Mouse (Mus musculus): Measurements from ENCODE around the gene Ints12.

Gene Ints12

DNA sequence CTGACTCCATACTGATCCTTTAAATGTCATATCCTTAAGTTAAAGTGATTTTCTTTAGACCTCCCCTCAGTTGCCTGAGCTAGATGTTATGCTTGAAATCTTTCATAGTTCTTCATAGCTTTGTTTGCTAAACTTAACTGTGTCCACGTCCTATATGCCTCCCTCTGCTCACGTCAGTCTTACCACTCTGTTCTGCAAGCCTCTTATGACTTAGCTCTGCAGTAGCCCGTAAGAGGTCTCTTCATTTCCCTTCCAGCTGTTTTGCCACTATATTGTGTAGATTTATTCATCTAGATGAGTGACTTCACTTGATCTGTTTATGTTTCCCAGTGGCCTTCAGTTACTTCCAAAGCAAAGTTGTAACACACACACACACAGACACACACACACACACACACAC lies 12.8 kb downstream of the Ints12 start:
- Histone ChIP-seq H3K27me3 (ENCODE audit: control insufficient read depth, insufficient read depth, low read length, poor library complexity, severe bottlenecking) (no peaks in the 10 kb centered on the region), H3K36me3 (ENCODE audit: control insufficient read depth, insufficient read depth, low read length, poor library complexity, severe bottlenecking) (peaks cover 18% of the 10 kb centered on the region; the same call in 1 of the 2 replicates)
- DNase-seq (ENCODE audit: low read depth, low spot score): no peak

DNA sequence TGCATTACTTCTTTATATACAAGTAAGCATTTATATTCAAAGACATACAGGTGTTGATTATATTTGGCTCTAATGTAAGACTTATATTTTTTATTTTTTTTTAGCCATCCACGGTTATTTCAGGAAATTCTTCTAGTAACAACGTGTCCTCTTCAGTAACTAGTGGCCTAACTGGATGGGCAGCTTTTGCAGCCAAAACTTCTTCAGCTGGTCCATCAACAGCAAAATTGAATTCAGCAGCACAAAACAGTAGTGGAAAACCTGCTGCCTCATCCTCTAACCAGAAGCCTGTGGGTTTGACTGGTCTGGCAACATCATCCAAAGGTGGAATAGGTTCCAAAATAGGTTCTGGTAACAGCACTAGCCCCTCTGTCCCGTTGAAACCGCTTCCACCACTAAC lies 17.1 kb downstream of the Ints12 start:
- Histone ChIP-seq H3K36me3 (ENCODE audit: control insufficient read depth, insufficient read depth, low read length, poor library complexity, severe bottlenecking) (peaks cover 9% of the 10 kb centered on the region; the same call in 1 of the 2 replicates), H3K27me3 (ENCODE audit: control insufficient read depth, insufficient read depth, low read length, poor library complexity, severe bottlenecking) (no peaks in the 10 kb centered on the region)
- no peak for DNase-seq (ENCODE audit: low read depth, low spot score)

DNA sequence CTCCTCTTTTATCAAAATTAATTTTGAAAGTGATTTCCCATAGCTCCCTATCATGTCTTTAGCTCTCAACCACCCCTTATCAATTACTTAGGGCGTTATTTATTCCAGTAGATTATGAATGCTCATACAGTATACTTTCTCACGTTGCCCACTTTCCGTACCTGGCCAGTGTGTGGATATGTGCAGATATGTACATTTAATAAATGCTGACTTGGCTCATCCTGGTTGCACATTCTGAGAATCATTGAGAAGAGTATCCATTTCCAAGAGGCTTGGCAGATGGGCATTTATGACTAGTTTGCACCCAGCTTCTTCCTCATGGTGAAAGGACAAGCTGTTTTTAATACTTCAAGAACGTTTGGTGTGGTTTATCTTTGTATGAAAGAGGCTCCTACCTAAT lies 18.2 kb downstream of the Ints12 start:
- no peak for DNase-seq (ENCODE audit: low read depth, low spot score)
- no peaks in the 10 kb centered on the region for H3K27me3 ChIP-seq (ENCODE audit: control insufficient read depth, insufficient read depth, low read length, poor library complexity, severe bottlenecking)
- H3K36me3 ChIP-seq (ENCODE audit: control insufficient read depth, insufficient read depth, low read length, poor library complexity, severe bottlenecking): peaks cover 9% of the 10 kb centered on the region; the same call in 1 of the 2 replicates

DNA sequence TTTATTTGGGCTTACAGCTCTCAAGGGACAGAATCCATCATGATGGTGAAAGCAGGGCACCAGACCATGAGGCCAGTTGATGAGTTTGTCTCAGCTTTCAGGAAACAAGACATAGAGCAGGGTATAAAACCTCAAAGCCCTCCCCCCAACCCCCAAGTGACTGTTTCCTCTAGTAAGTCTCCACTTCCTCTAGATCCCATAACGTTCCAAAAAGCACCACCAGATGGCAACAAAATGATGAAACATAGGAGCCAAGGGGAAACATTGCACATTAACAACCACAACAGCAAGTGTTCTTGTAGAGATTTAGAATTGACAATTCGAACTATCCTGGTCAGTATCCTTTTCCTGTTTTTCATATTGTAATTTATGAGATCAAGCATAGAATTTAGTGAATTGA lies 20.1 kb downstream of the Ints12 start:
- Histone ChIP-seq H3K27me3 (ENCODE audit: control insufficient read depth, insufficient read depth, low read length, poor library complexity, severe bottlenecking) (no peaks in the 10 kb centered on the region), H3K36me3 (ENCODE audit: control insufficient read depth, insufficient read depth, low read length, poor library complexity, severe bottlenecking) (peaks cover 7% of the 10 kb centered on the region; the same call in 1 of the 2 replicates)
- DNase-seq (ENCODE audit: low read depth, low spot score): peak; percentile 22

DNA sequence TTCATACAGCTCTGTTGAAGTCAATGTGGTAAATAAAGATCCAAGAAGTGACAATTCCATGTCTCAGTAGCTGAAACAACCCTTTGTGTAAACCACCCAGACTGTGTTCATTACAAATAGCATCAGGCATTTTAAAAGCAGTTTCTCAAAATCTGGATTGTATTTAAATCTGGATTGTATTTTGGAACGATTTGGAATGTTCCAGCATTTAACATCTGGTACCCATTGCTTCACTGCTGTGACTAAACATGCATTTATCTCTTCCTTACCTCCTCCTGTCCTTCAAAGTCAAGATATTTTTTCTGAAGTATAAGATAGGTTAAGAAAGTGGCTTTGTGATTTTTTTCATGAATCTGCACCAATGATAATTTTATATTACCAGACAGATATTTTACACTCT lies 21.6 kb downstream of the Ints12 start:
- no peak for DNase-seq (ENCODE audit: low read depth, low spot score)
- no peaks in the 10 kb centered on the region for H3K27me3 ChIP-seq (ENCODE audit: control insufficient read depth, insufficient read depth, low read length, poor library complexity, severe bottlenecking)
- H3K36me3 ChIP-seq (ENCODE audit: control insufficient read depth, insufficient read depth, low read length, poor library complexity, severe bottlenecking): peaks cover 5% of the 10 kb centered on the region; the same call in 1 of the 2 replicates

DNA sequence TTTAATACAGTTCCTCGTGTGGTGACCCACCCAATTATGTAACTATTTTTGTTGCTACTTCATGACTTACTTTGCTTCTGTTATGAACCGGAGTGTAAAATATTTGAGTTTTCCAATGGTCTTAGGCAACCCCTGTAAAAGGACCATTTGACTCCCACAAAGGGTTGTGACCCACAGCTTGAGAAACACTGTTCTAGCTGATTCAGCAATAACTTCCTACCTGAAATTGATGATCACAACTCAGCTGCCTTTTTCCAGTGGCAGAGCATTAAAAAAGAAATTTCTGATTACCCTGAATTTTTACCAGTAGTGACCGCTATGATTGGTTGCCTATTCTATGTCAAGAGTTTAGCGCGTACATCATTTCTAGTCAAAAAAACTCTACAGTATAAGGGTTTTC lies 39.7 kb downstream of the Ints12 start:
- Histone ChIP-seq H3K27me3 (ENCODE audit: control insufficient read depth, insufficient read depth, low read length, poor library complexity, severe bottlenecking) (no peaks in the 10 kb centered on the region), H3K36me3 (ENCODE audit: control insufficient read depth, insufficient read depth, low read length, poor library complexity, severe bottlenecking) (no peaks in the 10 kb centered on the region)
- DNase-seq (ENCODE audit: low read depth, low spot score): no peak

DNA sequence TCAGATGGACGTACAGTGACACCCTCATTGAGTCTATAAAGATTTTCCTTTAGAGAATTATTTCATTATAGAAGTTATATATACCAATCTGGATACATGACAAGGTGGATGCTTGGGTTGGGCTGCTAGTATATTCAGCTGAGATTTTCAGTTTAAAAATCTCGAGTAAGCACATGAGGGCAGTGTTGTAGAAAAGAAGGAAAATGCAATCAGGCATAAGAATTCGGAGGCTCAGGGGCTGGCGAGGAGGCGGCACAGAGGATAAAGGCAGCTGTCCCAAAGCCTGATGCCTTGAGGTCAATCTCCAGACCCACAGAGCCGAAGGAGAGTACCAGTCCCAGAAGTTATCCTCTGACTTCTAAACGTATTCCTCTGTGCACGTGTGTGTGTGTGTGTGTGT lies 41.0 kb downstream of the Ints12 start:
- Histone ChIP-seq H3K36me3 (ENCODE audit: control insufficient read depth, insufficient read depth, low read length, poor library complexity, severe bottlenecking) (no peaks in the 10 kb centered on the region), H3K27me3 (ENCODE audit: control insufficient read depth, insufficient read depth, low read length, poor library complexity, severe bottlenecking) (no peaks in the 10 kb centered on the region)
- no peak for DNase-seq (ENCODE audit: low read depth, low spot score)

DNA sequence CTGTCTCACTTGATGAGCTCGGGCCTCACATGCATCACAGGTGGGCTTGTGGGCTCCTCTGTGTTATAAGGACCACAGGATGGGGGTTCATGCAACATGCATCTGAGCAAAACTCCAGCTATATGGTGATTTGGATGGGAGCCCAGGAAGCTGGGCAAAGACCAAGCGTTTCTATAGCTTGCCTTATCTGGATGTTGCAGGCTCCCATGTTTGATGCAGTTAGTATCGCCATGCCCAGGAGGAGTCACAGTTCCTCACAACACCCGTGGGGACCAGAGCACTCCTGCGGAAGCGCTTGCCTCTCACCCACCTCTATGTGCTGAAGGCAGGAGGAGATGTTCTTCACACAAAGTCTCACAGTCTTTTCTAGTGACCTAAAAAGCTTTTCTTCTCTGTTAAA lies 50.2 kb downstream of the Ints12 start:
- Histone ChIP-seq H3K36me3 (ENCODE audit: control insufficient read depth, insufficient read depth, low read length, poor library complexity, severe bottlenecking) (no peaks in the 10 kb centered on the region), H3K27me3 (ENCODE audit: control insufficient read depth, insufficient read depth, low read length, poor library complexity, severe bottlenecking) (no peaks in the 10 kb centered on the region)
- DNase-seq (ENCODE audit: low read depth, low spot score): no peak

DNA sequence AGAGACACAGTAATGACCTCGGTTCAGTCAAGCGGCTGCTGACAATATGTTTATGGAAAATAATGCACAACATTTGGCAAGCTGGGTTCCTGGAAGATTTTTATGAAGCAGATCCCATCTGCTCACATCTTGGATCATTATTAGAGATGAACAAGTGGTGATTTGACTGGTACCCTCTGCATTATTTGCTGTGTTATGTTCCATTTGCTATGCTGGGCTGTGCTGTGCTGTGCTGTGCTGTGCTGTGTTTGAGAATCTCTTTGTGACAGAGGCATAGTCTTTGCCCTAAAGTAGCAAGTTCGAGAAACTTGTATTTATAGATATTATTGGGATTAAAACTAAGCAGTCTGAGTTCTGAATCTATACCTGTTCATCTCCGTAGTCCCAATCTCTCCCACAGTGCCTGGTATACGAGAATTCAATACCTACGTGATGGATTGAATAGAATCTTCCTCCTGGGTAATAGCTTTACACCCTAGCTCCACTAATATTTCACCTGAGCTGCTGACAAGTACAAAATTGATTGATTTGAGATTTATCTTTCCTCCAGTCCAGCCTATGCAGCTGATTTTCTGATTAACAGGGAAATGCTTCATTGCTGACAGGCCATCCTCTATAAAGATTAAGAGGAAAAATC lies 53.0 kb downstream of the Ints12 start:
- no peak for DNase-seq (ENCODE audit: low read depth, low spot score)
- no peaks in the 10 kb centered on the region for H3K36me3 ChIP-seq (ENCODE audit: control insufficient read depth, insufficient read depth, low read length, poor library complexity, severe bottlenecking)
- no peaks in the 10 kb centered on the region for H3K27me3 ChIP-seq (ENCODE audit: control insufficient read depth, insufficient read depth, low read length, poor library complexity, severe bottlenecking)

DNA sequence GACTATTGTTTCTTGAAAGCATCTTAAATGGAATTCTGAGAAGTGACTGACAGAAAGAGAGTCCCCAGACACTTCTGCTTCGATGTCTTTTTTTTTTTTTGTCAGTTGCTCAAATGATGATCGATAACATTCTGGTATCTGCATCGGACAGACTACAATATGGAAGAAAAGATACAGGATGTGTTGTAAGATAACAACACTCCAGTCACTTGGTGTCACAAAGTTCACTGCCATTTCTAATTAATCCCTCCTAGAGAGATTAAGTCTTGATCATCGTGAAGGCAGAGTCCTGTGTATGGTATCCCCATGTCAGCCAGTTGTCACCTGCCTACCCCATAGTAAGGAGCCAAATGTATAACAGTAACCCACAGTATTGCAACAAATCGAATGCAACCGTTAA lies 60.0 kb downstream of the Ints12 start:
- Histone ChIP-seq H3K36me3 (ENCODE audit: control insufficient read depth, insufficient read depth, low read length, poor library complexity, severe bottlenecking) (no peaks in the 10 kb centered on the region), H3K27me3 (ENCODE audit: control insufficient read depth, insufficient read depth, low read length, poor library complexity, severe bottlenecking) (no peaks in the 10 kb centered on the region)
- no peak for DNase-seq (ENCODE audit: low read depth, low spot score)

DNA sequence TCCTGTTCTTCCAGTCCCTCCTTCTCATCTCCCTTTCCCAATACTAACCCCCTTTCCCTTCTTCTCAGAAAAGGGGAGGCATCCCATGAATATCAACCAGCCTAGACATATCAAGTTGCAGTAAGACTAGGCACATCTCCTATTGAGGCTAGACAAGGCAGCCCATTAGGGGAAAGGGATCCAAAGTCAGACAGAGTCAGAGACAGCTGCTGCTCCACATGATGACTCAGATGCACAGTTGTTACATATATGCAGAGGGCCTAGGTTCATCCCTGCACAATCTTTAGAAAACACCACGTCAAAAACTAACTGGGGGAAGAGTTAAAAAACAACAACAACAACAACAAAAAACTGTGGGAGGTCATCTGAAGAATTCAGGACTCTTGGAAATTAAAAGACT lies 61.2 kb downstream of the Ints12 start:
- no peak for DNase-seq (ENCODE audit: low read depth, low spot score)
- Histone ChIP-seq H3K36me3 (ENCODE audit: control insufficient read depth, insufficient read depth, low read length, poor library complexity, severe bottlenecking) (no peaks in the 10 kb centered on the region), H3K27me3 (ENCODE audit: control insufficient read depth, insufficient read depth, low read length, poor library complexity, severe bottlenecking) (no peaks in the 10 kb centered on the region)

DNA sequence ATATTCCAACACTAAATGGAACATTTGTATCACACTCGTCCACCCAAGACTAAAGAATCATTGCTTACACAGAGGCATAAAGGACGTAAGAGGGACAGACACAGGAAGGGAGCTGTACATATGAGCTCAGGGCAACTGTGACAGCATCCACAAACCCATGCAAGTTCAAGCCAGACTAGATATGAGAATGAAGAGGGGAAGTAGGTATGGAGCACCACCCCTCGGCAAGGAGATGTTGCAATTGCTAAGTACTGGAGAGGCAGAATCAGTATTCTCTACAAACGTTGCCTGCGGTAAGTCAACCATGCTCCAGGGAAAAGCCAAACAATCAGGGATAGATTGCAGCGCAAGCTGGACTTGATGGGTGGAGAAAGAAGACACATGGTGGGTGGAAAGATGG lies 62.0 kb downstream of the Ints12 start:
- no peaks in the 10 kb centered on the region for H3K36me3 ChIP-seq (ENCODE audit: control insufficient read depth, insufficient read depth, low read length, poor library complexity, severe bottlenecking)
- no peak for DNase-seq (ENCODE audit: low read depth, low spot score)
- no peaks in the 10 kb centered on the region for H3K27me3 ChIP-seq (ENCODE audit: control insufficient read depth, insufficient read depth, low read length, poor library complexity, severe bottlenecking)

DNA sequence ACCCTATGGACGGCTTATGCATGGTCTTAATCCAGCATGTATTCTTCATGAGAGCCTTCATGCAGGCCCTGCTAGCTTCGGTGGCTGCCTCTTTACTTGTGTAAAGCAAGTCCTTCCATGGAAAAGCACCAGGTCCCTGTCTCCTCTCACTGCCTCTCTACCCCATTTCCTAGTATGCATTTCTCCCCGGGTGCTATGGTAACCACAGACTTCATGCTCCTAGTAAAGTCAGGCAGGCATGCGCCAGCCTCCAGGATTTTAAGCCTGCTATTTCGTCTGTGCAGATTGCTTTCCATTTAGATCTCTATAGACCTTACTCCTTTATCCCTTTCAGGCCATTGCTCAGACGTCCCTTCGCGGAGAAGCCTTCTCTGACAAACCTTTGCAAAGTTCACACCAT lies 63.0 kb downstream of the Ints12 start:
- no peak for DNase-seq (ENCODE audit: low read depth, low spot score)
- Histone ChIP-seq H3K27me3 (ENCODE audit: control insufficient read depth, insufficient read depth, low read length, poor library complexity, severe bottlenecking) (no peaks in the 10 kb centered on the region), H3K36me3 (ENCODE audit: control insufficient read depth, insufficient read depth, low read length, poor library complexity, severe bottlenecking) (no peaks in the 10 kb centered on the region)

DNA sequence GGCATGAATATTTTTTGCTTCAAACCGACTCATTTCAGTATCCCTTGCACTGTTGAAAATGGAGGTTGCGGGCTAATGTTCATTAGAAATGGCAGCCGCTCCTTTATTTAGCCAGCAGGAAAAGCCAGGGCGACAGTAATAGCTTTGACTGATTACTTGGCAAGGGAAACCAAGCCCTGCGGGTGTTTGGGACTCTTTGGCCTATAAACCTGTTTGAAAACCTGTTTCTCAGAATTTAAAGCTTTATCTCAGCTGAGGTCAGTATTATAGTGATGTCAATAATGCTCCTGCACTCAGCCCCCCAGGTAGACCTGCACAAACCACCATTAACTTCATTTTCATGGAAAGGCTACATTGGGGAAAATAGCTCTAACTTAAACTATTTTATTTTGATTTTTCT lies 66.6 kb downstream of the Ints12 start:
- Histone ChIP-seq H3K27me3 (ENCODE audit: control insufficient read depth, insufficient read depth, low read length, poor library complexity, severe bottlenecking) (no peaks in the 10 kb centered on the region), H3K36me3 (ENCODE audit: control insufficient read depth, insufficient read depth, low read length, poor library complexity, severe bottlenecking) (no peaks in the 10 kb centered on the region)
- DNase-seq (ENCODE audit: low read depth, low spot score): no peak

Measured in splenic B cell, adult 2 months (primary cell).